Mouse (Mus musculus) lung, postnatal 0 days (tissue): ENCODE measurements around the gene Ndufb10. TPM values are rescaled to one million over a fixed set of nuclear protein-coding genes. Genes with fewer than 3 reads are reported as not detected.

ENCODE experiments used
- ATAC-seq: fragments of 200-750 bp; cut with Nextera tagmentation; 2 replicates; pipeline ENCODE4 v1.8.0; 2017; ENCODE audit warnings: moderate library complexity
- DNase-seq: peaks from one replicate; pipeline ENCODE4 v3.0.0-alpha.2; 2016; ENCODE audit warnings: low spot score
- H3K27ac ChIP-seq: fragments of 300-500 bp; sonication (generic); 2 replicates; pipeline ENCODE4 v1.5.1; 2014; ENCODE audit warnings: antibody characterized with exemption, mild to moderate bottlenecking, low read length, mixed read lengths
- H3K27me3 ChIP-seq: fragments of 300-500 bp; sonication (generic); replicated peaks from 2 replicates; pipeline ENCODE4 v1.6.1; 2014; ENCODE audit warnings: low read length, mixed read lengths; ENCODE audit not compliant: insufficient read depth
- H3K36me3 ChIP-seq: fragments of 300-500 bp; sonication (generic); 2 replicates; pipeline ENCODE4 v1.6.1; 2014; ENCODE audit warnings: low read length, mixed read lengths; ENCODE audit not compliant: insufficient read depth
- H3K4me1 ChIP-seq: fragments of 300-500 bp; sonication (generic); 2 replicates; pipeline ENCODE4 v1.6.1; 2014; ENCODE audit warnings: antibody characterized with exemption, low read depth, low read length, mixed read lengths; ENCODE audit not compliant: insufficient read depth
- H3K4me2 ChIP-seq: fragments of 300-500 bp; sonication (generic); replicated peaks from 2 replicates; pipeline ENCODE4 v1.6.1; 2014; ENCODE audit warnings: low read depth, mild to moderate bottlenecking, low read length, moderate library complexity, mixed read lengths
- H3K4me3 ChIP-seq: fragments of 300-500 bp; sonication (generic); 2 replicates; pipeline ENCODE4 v1.5.1; 2014; ENCODE audit warnings: low read depth, low read length
- H3K9ac ChIP-seq: fragments of 300-500 bp; sonication (generic); replicated peaks from 2 replicates; pipeline ENCODE4 v1.6.1; 2014; ENCODE audit warnings: low read depth, mild to moderate bottlenecking
- H3K9me3 ChIP-seq: fragments of 300-500 bp; sonication (generic); 2 replicates; pipeline ENCODE4 v1.6.1; 2016; ENCODE audit warnings: low read length, mixed read lengths
- CTCF ChIP-seq: IDR thresholded peaks from 2 replicates; pipeline ENCODE4 v1.5.1; 2016; ENCODE audit warnings: antibody characterized with exemption, mild to moderate bottlenecking
- EP300 ChIP-seq: IDR thresholded peaks from 2 replicates; pipeline ENCODE4 v1.6.1; 2016; ENCODE audit warnings: antibody characterized with exemption, mild to moderate bottlenecking, control low read depth
- WGBS: fragments of 180-500 bp; shearing (Covaris S2); extraction: QIAGEN DNeasy Blood & Tissue Kit; methylation state at CpG from one replicate; pipeline ENCODE4 v1.1.7; 2014; 5-methylcytosine and 5-hydroxymethylcytosine counted together
- polyA plus RNA-seq: library from polyadenylated mRNA; unstranded; fragments of >200 nt; fragmentation: Nextera tagmentation; extraction: Ambion mirVana; gene quantifications from 2 replicates; pipeline ENCODE4 v1.2.1, GENCODE M21; 2015

Gene Ndufb10
- polyA plus RNA-seq, 1 experiment from 2014 or later = 206 TPM

DNA sequence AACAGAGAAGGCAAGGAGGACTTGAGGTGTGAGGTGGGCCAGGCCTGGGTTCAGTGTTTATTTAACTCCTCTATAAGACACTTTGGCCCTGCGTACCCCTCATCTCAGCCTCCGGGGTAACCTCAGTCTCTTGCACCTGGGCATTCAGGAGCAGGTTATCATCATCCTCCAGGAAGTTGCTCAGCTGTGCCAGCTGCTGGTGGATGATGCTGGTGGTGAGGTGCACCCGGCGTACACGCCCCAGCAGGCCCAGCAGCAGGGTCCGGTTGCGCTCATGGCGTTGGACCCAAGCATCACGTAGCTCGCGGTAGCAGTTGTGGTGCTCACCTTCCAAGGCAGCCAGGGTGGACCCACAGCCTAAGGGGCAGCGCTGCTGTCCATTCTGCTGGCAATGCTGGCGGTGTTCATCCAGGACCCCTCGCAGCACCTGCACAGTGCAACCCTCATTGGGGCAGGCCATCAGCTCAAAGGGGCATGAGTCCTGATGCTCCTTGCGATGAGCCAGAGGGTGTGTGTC is 8.1 kb downstream of the Ndufb10 start:
- peaks cover 3% of the 10 kb centered on the region; the same call in 1 of the 2 replicates for H3K4me1 ChIP-seq
- no peak overlapping the region for H3K4me2 ChIP-seq
- no peaks in the 10 kb centered on the region for H3K9me3 ChIP-seq
- no peak overlapping the region for H3K27ac ChIP-seq
- no peaks in the 10 kb centered on the region for H3K36me3 ChIP-seq
- H3K4me3 ChIP-seq = no peak overlapping the region
- H3K27me3 ChIP-seq = no peaks in the 10 kb centered on the region
- TF ChIP-seq CTCF (no peak), EP300 (no peak)
- H3K9ac ChIP-seq = no peak overlapping the region
- ATAC-seq (no peak), DNase-seq (no peak)
- WGBS = 95% methylated on average over 15 of the region's 15 CpGs

DNA sequence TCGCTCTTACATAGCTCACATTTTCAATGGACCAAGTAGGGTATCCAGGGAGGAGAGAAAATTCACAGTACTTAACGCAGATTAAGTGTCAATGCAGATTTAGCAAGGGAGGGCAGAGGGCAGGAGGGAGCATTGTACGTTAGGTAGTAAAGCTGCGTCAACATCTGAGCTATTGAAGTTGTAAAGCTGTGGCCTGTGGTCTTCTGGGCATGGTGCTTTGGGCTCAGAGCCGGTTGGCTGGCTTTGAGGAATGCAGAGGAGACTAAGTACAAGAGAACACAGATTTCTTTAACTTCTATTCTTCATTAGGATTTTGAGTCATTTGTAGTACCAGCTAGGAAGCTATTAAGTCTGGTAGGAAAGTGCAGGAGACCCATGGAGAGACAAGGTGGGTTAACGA is 8.7 kb downstream of the Ndufb10 start:
- no peaks in the 10 kb centered on the region for H3K9me3 ChIP-seq
- H3K4me3 ChIP-seq = no peak overlapping the region
- no peaks in the 10 kb centered on the region for H3K27me3 ChIP-seq
- DNase-seq (no peak), ATAC-seq (no peak)
- no peaks in the 10 kb centered on the region for H3K36me3 ChIP-seq
- TF ChIP-seq CTCF (no peak), EP300 (no peak)
- 84% methylated on average over 6 of the region's 6 CpGs for WGBS
- H3K9ac ChIP-seq = no peak overlapping the region
- no peak overlapping the region for H3K27ac ChIP-seq
- peaks cover 3% of the 10 kb centered on the region; the same call in 1 of the 2 replicates for H3K4me1 ChIP-seq
- no peak overlapping the region for H3K4me2 ChIP-seq

DNA sequence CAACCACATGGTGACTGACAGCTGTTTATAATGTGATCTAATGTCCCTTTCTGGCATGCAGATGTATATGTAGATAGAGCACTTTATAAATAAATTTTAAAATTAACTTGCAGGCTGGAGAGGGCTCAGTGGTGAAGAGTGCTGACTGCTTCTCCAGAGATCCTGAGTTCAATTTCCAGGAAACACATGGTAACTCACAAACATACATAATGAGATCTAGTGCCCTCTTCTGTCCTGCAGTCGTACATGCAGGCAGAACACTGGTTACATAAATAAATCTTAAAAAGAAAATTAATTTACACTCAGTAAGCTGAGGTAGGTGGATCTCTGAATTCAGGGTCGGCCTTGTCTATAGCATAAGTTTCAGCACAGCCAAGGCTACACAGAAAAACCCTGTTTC is 15.6 kb downstream of the Ndufb10 start:
- Histone ChIP-seq H3K27me3 (no peaks in the 10 kb centered on the region), H3K27ac (no peak overlapping the region), H3K9ac (no peak overlapping the region), H3K4me2 (no peak overlapping the region; the same call in 1 of the 2 replicates), H3K36me3 (no peaks in the 10 kb centered on the region), H3K9me3 (no peaks in the 10 kb centered on the region), H3K4me3 (no peak overlapping the region), H3K4me1 (0 out of 2 replicates have a peak, but pooled peaks cover 3% of the 10 kb centered on the region)
- ATAC-seq = 0 out of 2 replicates have a peak, but pooled peaks have one; percentile 16
- 26% methylated on average over 2 of the region's 2 CpGs for whole genome bisulfite sequencing
- no peak for TF ChIP-seq EP300
- peak; percentile 68 for TF ChIP-seq CTCF
- DNase-seq = peak; percentile 82

DNA sequence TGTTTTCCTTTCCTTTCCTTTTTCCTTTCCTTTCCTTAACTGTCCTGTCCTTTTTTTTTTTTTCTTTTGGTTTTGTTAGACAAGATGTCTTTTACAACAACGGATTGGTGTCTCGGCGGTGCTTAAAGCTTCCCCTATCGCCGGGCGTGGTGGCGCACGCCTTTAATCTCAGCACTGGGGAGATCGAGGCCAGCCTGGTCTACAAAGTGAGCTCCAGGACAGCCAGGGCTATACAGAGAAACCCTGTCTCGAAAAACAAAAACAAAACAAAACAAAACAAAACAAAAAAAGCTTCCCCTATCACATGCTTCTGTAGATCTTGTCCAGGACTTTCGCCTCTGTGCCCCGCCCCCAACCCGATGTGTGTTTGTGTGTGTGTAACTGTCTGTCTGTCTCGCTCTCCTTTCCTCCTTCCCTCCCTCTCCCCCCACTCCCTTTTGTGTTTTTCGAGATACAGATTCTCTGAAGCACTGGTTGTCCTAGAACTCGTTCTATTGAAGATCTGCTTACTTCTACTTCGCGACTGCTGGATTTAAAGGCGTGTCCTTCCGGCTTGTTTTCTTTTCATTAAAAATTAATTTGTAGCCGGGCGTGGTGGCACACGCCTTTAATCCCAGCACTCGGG is 16.4 kb downstream of the Ndufb10 start:
- ATAC-seq = peak; percentile 46
- H3K9me3 ChIP-seq = no peaks in the 10 kb centered on the region
- TF ChIP-seq EP300 (no peak), CTCF (no peak)

DNA sequence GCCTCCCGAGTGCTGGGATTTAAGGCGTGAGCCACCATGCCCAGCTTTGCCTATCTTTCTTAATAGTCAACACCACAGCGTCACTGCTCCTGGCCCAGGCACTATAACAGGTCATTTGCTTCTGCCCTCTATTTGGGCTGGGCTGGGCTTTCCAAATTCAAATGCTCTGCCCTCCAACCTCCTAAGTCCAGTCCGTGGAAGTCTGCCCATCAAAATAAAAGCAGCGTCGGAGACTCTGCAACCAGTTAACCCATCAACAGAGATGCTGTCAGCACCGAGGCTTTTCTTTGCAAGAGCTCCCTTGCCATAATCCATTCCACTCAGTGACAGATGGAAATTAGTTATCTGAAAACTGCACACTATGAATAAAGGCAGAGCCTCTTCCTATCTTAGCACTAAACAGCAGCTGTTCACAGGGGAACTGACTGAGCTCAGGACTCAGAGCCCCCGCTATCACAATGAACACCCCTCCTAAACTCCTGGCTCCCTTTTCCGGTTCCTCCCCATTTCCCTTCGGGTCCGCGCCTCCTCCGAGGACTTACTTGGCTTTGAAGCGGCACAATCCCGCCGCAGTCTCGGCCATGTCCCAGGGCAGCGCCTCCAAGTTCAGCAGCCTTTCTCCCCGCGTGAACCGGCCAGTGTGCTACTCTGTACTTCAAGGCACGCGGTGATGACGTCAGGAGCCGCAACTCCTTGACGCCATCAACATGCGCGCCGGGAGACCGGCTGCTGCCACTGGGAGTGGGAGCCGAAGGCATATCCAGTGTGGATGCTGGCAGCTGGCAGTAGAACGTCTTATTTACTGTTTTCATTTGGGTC is 17.1 kb downstream of the Ndufb10 start, which contains the start of gene Tbl3:
Tbl3 (minus strand) TSS at position 679 of the 819 bp plus-strand sequence.
- Histone ChIP-seq H3K9me3 (no peaks in the 10 kb centered on the region), H3K36me3 (no peaks in the 10 kb centered on the region), H3K4me2 (peak within 1 kb of the TSS; percentile 73), H3K9ac (peak within 1 kb of the TSS; percentile 56), H3K27ac (peak within 1 kb of the TSS; percentile 88), H3K4me1 (0 out of 2 replicates have a peak, but pooled peaks cover 3% of the 10 kb centered on the region), H3K4me3 (peak within 1 kb of the TSS; percentile 66), H3K27me3 (no peaks in the 10 kb centered on the region)
- ATAC-seq (peak; percentile 93), DNase-seq (peak; percentile 97)
- TF ChIP-seq EP300 (no peak), CTCF (no peak)
- 4% methylated on average over 32 of the region's 32 CpGs for WGBS

More for the DNA sequence above, 16.4 kb downstream of the Ndufb10 start:
- H3K4me2 ChIP-seq = peak overlapping the region; percentile 73
- peak overlapping the region; percentile 88 for H3K27ac ChIP-seq
- peak overlapping the region; percentile 66 for H3K4me3 ChIP-seq
- WGBS = 3% methylated on average over 24 of the region's 24 CpGs
- no peaks in the 10 kb centered on the region for H3K27me3 ChIP-seq
- 0 out of 2 replicates have a peak, but pooled peaks cover 3% of the 10 kb centered on the region for H3K4me1 ChIP-seq
- H3K9ac ChIP-seq = peak overlapping the region; percentile 56
- DNase-seq = peak; percentile 53
- no peaks in the 10 kb centered on the region for H3K36me3 ChIP-seq

DNA sequence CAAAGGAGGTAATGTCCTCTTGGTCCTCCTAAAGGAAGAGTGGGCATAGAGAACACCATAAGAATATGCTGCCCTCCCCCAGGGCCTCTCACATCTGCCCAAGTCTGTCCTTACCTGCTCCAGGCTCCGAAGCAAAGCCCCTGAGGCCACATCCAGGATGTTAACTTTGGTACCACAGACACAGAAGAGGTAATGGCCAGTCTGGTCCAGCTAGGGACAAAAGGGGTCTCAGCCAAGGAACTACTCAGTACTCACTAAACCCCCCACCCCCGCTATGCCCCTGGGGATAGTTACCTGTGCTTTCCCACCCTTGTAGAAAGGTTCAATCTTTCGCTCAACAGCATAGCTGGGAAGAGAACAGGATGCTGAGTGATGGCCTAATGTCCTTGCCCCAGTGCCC is 18.5 kb downstream of the Ndufb10 start:
- peaks cover 4% of the 10 kb centered on the region; the same call in 1 of the 2 replicates for H3K36me3 ChIP-seq
- H3K27ac ChIP-seq = no peak overlapping the region
- H3K4me2 ChIP-seq = no peak overlapping the region
- TF ChIP-seq EP300 (no peak), CTCF (no peak)
- no peaks in the 10 kb centered on the region for H3K9me3 ChIP-seq
- DNase-seq = no peak
- H3K4me1 ChIP-seq = 0 out of 2 replicates have a peak, but pooled peaks cover 3% of the 10 kb centered on the region
- 95% methylated on average over 3 of the region's 3 CpGs for WGBS
- no peak for ATAC-seq
- H3K27me3 ChIP-seq = no peaks in the 10 kb centered on the region
- no peak overlapping the region for H3K4me3 ChIP-seq
- no peak overlapping the region for H3K9ac ChIP-seq
